Mouse (Mus musculus): ENCODE measurements around the gene Tomm20.

- no peak for TF ChIP-seq CTCF (IDR thresholded peaks at IDR 0.05)
- TF ChIP-seq POLR2A (IDR thresholded peaks at IDR 0.05; ENCODE audit: insufficient read depth, low read depth, low read length): no peak
- no peak for TF ChIP-seq EP300 (IDR thresholded peaks at IDR 0.05; ENCODE audit: insufficient read depth, low read depth, low read length)
Measured at GRCm38 (mm10) chr8:126962871-126963270, 17.2 kb upstream of the Tomm20 start.
